Mouse (Mus musculus) thymus, adult 2 months (tissue): Measurements from ENCODE around the gene Polr3e.

Source experiments
- CTCF ChIP-seq: fragments of 200-500 bp; IDR thresholded peaks from 2 replicates; pipeline ENCODE4 v1.5.1; 2012; ENCODE audit warnings: mild to moderate bottlenecking, control low read depth, low read length, moderate library complexity, borderline replicate concordance; ENCODE audit not compliant: control insufficient read depth, poor library complexity, insufficient read depth; ENCODE audit errors: extremely low read depth
- POLR2A ChIP-seq: fragments of 200-500 bp; IDR thresholded peaks from 2 replicates; pipeline ENCODE4 v1.6.1; 2012; ENCODE audit warnings: mild to moderate bottlenecking, low read length, control low read depth, moderate library complexity; ENCODE audit not compliant: control insufficient read depth, poor library complexity, insufficient read depth; ENCODE audit errors: extremely low read depth

DNA sequence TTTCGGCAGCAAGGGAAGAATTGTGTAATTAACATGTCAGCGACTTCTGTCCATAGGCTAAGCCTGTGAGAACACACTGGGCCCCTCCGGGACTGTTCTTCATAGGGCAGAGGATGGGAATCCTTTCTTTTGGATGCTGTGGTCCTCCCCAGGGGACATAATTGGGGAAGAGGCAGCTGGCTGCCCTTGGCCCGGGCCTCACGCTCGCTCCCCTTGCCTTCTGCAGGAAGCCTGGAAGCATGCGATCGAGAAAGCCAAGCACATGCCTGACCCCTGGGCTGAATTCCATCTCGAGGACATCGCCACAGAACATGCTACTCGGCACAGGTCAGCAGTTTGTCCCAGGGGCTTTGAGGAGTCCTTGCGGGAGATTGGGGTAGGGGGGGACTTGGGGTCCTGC, 44.5 kb upstream of the Polr3e start:
- TF ChIP-seq CTCF, result no peak
- no peak for TF ChIP-seq POLR2A
